Mouse (Mus musculus): ENCODE measurements around the gene Nmrk1.
A peak's percentile ranks its signal among the peaks of the same experiment; 100 is the strongest.
"Not testable (repeated sequence)": the region's sequence is repeated elsewhere in the genome, so short reads cannot be mapped to it uniquely, and the experiment has no call there.

Gene Nmrk1

GRCm38 (mm10) chr19:18631644-18632219 lies at the start of gene Nmrk1, which contains the start of gene Ostf1:
Gene Nmrk1, plus strand, starts transcription at chr19:18631950.
Gene Ostf1, minus strand, starts transcription at chr19:18631823.
- peak; percentile 97 to 99 for DNase-seq

GRCm38 (mm10) chr19:18582226-18582625 lies 49.5 kb upstream of the Nmrk1 start:
- DNase-seq, result no peak

- DNase-seq, result no peak
Observed at GRCm38 (mm10) chr19:18582887-18583286, 48.9 kb upstream of the Nmrk1 start.

- no peak for DNase-seq
Observed at GRCm38 (mm10) chr19:18583706-18584105, 48.0 kb upstream of the Nmrk1 start.

- DNase-seq, result no peak
Observed at GRCm38 (mm10) chr19:18584621-18585020, 47.1 kb upstream of the Nmrk1 start.

- no peak for DNase-seq
Observed at GRCm38 (mm10) chr19:18587118-18587517, 44.6 kb upstream of the Nmrk1 start.

- DNase-seq, result no peak
Observed at GRCm38 (mm10) chr19:18588243-18588642, 43.5 kb upstream of the Nmrk1 start.

GRCm38 (mm10) chr19:18588801-18589200 lies 42.9 kb upstream of the Nmrk1 start:
- not testable (repeated sequence) for DNase-seq

- DNase-seq, result no peak
Observed at GRCm38 (mm10) chr19:18589276-18589675, 42.5 kb upstream of the Nmrk1 start.

- DNase-seq, result no peak
Observed at GRCm38 (mm10) chr19:18590234-18590633, 41.5 kb upstream of the Nmrk1 start.

GRCm38 (mm10) chr19:18590942-18591354 lies 40.8 kb upstream of the Nmrk1 start:
- no peak for DNase-seq

- no peak for DNase-seq
Observed at GRCm38 (mm10) chr19:18592919-18593318, 38.8 kb upstream of the Nmrk1 start.

GRCm38 (mm10) chr19:18593722-18594121 lies 38.0 kb upstream of the Nmrk1 start:
- DNase-seq, result no peak

GRCm38 (mm10) chr19:18596876-18597275 lies 34.9 kb upstream of the Nmrk1 start:
- no peak for DNase-seq

GRCm38 (mm10) chr19:18597772-18598171 lies 34.0 kb upstream of the Nmrk1 start:
- no peak for DNase-seq

GRCm38 (mm10) chr19:18598265-18598926 lies 33.4 kb upstream of the Nmrk1 start:
- no peak for DNase-seq

GRCm38 (mm10) chr19:18599051-18599450 lies 32.7 kb upstream of the Nmrk1 start:
- DNase-seq, result no peak

- no peak for DNase-seq
Observed at GRCm38 (mm10) chr19:18599650-18600049, 32.1 kb upstream of the Nmrk1 start.

GRCm38 (mm10) chr19:18600611-18601010 lies 31.1 kb upstream of the Nmrk1 start:
- no peak for DNase-seq

GRCm38 (mm10) chr19:18603011-18603410 lies 28.7 kb upstream of the Nmrk1 start:
- no peak for DNase-seq

- no peak for DNase-seq
Observed at GRCm38 (mm10) chr19:18607907-18608306, 23.8 kb upstream of the Nmrk1 start.

- no peak for DNase-seq
Observed at GRCm38 (mm10) chr19:18608975-18609374, 22.8 kb upstream of the Nmrk1 start.

- DNase-seq, result no peak
Observed at GRCm38 (mm10) chr19:18614337-18614736, 17.4 kb upstream of the Nmrk1 start.

GRCm38 (mm10) chr19:18615680-18616240 lies 16.0 kb upstream of the Nmrk1 start:
- no peak for DNase-seq
